18 mouse cellular contexts compared by ENCODE assay signal in the genomic region with DNA sequence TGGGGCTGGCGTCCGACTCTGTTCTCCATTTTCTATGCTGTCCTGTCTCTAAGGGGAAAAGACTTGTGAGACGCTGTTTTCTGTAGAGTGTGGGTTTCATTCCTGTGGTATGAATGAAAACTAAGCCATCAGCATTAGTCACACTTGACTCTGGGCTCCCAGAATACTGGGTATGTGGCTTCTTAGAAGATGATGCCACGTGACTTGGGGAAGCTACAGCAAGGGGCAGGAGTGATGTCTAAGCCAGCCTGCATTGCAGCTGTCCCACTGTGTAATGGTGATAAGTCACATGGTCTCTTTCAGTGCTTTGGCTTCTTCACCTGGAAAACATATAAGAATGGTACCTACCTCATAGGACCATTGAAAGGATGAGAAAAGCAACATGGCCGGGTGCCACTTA.
DNase-seq lines count a peak whose midpoint lies in the region; ATAC-seq lines count a peak whose summit lies in the region.
"Had no signal": no experiment of that assay in that cellular context is flagged by ENCODE, and none has a peak within 500 bp of the region (broad histone marks: within the 10 kb centered on the region; RNA-seq: fewer than 3 reads in every experiment).

No protein-coding gene starts in this region.

- no peak for DNase-seq in heart, adult 9 months (ENCODE audit: low spot score in 2 of 2)
- DNase-seq in 3T3-L1 (ENCODE audit: low read depth, low spot score): peak; percentile 93
- peak; percentile 66 for DNase-seq in Muller cell, postnatal 12 days (ENCODE audit: inconsistent ontology term)
- DNase-seq in fibroblast of lung, adult 2 months (ENCODE audit: low read depth): peak; percentile 88
- DNase-seq in embryo, embryonic 11 days: no peak
- DNase-seq in layer of hippocampus, adult 18-20 months (ENCODE audit: low spot score in 2 of 2): no peak
- DNase-seq in kidney, adult 18-20 months: no peak
- DNase-seq: gastrocnemius, postnatal 10 days had no signal

- no peaks in the 10 kb centered on the region; the same call in 1 of the 2 replicates for H3K9me3 ChIP-seq in heart, embryonic 13.5 days
- H3K9me3 ChIP-seq: limb, embryonic 13.5 days; stomach, embryonic 15.5 days had no signal

- no peak overlapping the region for H3K9ac ChIP-seq in heart, embryonic 13.5 days
- H3K9ac ChIP-seq: hindbrain, embryonic 14.5 days; limb, embryonic 13.5 days; liver, embryonic 14.5 days; stomach, embryonic 15.5 days had no signal

- H3K27me3 ChIP-seq in heart, embryonic 13.5 days (replicated peaks): peaks cover 26% of the 10 kb centered on the region
- H3K27me3 ChIP-seq: CH12.LX; limb, embryonic 13.5 days; stomach, embryonic 15.5 days had no signal

- H3K4me3 ChIP-seq in heart, embryonic 13.5 days: no peak overlapping the region
- H3K4me3 ChIP-seq: limb, embryonic 13.5 days; megakaryocyte, embryonic 14.5 days; stomach, embryonic 15.5 days had no signal

- H3K36me3 ChIP-seq in heart, embryonic 13.5 days: no peaks in the 10 kb centered on the region
- H3K36me3 ChIP-seq: limb, embryonic 13.5 days; stomach, embryonic 15.5 days had no signal

- peaks cover 33% of the 10 kb centered on the region for H3K4me1 ChIP-seq in heart, embryonic 13.5 days
- H3K4me1 ChIP-seq: limb, embryonic 13.5 days; stomach, embryonic 15.5 days had no signal

- H3K4me2 ChIP-seq in heart, embryonic 13.5 days: peak overlapping the region; percentile 19; the same call in 1 of the 2 replicates
- H3K4me2 ChIP-seq: hindbrain, embryonic 14.5 days; limb, embryonic 13.5 days; stomach, embryonic 15.5 days had no signal

- WGBS in heart, embryonic 13.5 days: 72% methylated on average over 5 of the region's 5 CpGs

- ATAC-seq in heart, embryonic 13.5 days (ENCODE audit: extremely low read depth, insufficient number of reproducible peaks, low FRiP score, low TSS enrichment): no peak
- ATAC-seq: intestine, postnatal 0 days; midbrain, embryonic 16.5 days had no signal

- H3K27ac ChIP-seq in heart, embryonic 13.5 days (replicated peaks): peak overlapping the region; percentile 61
- H3K27ac ChIP-seq: hindbrain, embryonic 14.5 days; kidney, postnatal 0 days; limb, embryonic 13.5 days; liver, embryonic 14.5 days; stomach, embryonic 15.5 days had no signal

Comparison
In these comparisons a context has a peak if more than half of its experiments do, and no peak if none do; other contexts are left out.
1. DNase-seq: peak in 3T3-L1 (single experiment), Muller cell, postnatal 12 days (single experiment) and fibroblast of lung, adult 2 months (single experiment); none in heart, adult 9 months (0 of 2), embryo, embryonic 11 days (single experiment), layer of hippocampus, adult 18-20 months (0 of 2) and kidney, adult 18-20 months (single experiment).